Mouse (Mus musculus): ENCODE data around the gene Hand2.

GRCm38 (mm10) chr8:57319981-57320585 lies 700 bp upstream of the Hand2 start:
- TF ChIP-seq POLR2A (IDR thresholded peaks at IDR 0.05; ENCODE audit: borderline replicate concordance, control insufficient read depth, low read depth, low read length) (no peak), CTCF (IDR thresholded peaks at IDR 0.05; ENCODE audit: control insufficient read depth, insufficient read depth, low read length) (no peak)

Data from bone marrow, adult 2 months (tissue).